Comparison of ENCODE assay signal across 17 mouse cellular contexts in genomic region chr3:36797025-36797424, GRCm38 (mm10).
DNase-seq lines count a peak whose midpoint lies in the region; ATAC-seq and TF ChIP-seq lines count a peak whose summit lies in the region.
"Had no signal": no experiment of that assay in that cellular context is flagged by ENCODE, and none has a peak within 500 bp of the region (broad histone marks: within the 10 kb centered on the region; RNA-seq: fewer than 3 reads in every experiment).

No protein-coding gene starts in this region.

- no peaks in the 10 kb centered on the region for H3K27me3 ChIP-seq in lung, postnatal 0 days (replicated peaks; ENCODE audit: insufficient read depth, low read length)
- H3K27me3 ChIP-seq: heart, embryonic 15.5 days had no signal

- peak; percentile 37; the same call in 1 of the 2 replicates for ATAC-seq in lung, postnatal 0 days
- ATAC-seq in activated CD4-positive, CD25-positive, alpha-beta regulatory T cell, adult 4 months, result no peak
- no peak for ATAC-seq in erythroblast, adult 5-6 weeks (replicated peaks; ENCODE audit: low FRiP score, poor library complexity, severe bottlenecking)
- ATAC-seq: forebrain, postnatal 0 days had no signal

- H3K27ac ChIP-seq in lung, postnatal 0 days (ENCODE audit: low read length), result no peak overlapping the region
- H3K27ac ChIP-seq: heart, embryonic 15.5 days; left cerebral cortex, adult 2 months; midbrain, embryonic 10.5 days had no signal

- no peak for TF ChIP-seq CTCF in lung, postnatal 0 days (IDR thresholded peaks at IDR 0.05)

- H3K4me1 ChIP-seq in lung, postnatal 0 days (ENCODE audit: insufficient read depth, low read depth, low read length), result no peaks in the 10 kb centered on the region; the same call in 1 of the 2 replicates
- H3K4me1 ChIP-seq: heart, embryonic 15.5 days; midbrain, embryonic 10.5 days had no signal

- H3K9me3 ChIP-seq in lung, postnatal 0 days (ENCODE audit: low read length), result no peaks in the 10 kb centered on the region
- H3K9me3 ChIP-seq: heart, embryonic 15.5 days; midbrain, embryonic 10.5 days had no signal

- no peak overlapping the region for H3K4me3 ChIP-seq in lung, postnatal 0 days (ENCODE audit: low read depth, low read length)
- H3K4me3 ChIP-seq: heart, embryonic 15.5 days; left cerebral cortex, adult 2 months; midbrain, embryonic 10.5 days had no signal

- DNase-seq in embryo, embryonic 10 days (ENCODE audit: low spot score), result peak; percentile 25
- no peak for DNase-seq in embryo, embryonic 11 days
- no peak for DNase-seq in lung, postnatal 0 days (ENCODE audit: low spot score)
- DNase-seq in lung, adult 18-20 months, result no peak
- DNase-seq in kidney, adult 9 months, result peak; percentile 25
- DNase-seq in left cerebral cortex, adult 8-10 months (ENCODE audit: low spot score in 2 of 2), result no peak
- DNase-seq: B cell, adult 2 months; cerebellum, postnatal 25 days; forebrain, postnatal 0 days; lung, adult 2 months; right cerebral cortex, adult 18-20 months; thymus, postnatal 4 days had no signal

- no peak for TF ChIP-seq EP300 in lung, postnatal 0 days (IDR thresholded peaks at IDR 0.05)

- 21% methylated on average over 4 of the region's 4 CpGs for WGBS in lung, postnatal 0 days

- no peaks in the 10 kb centered on the region for H3K36me3 ChIP-seq in lung, postnatal 0 days (ENCODE audit: insufficient read depth, low read length)
- H3K36me3 ChIP-seq: heart, embryonic 15.5 days; midbrain, embryonic 10.5 days had no signal

- H3K4me2 ChIP-seq in lung, postnatal 0 days (replicated peaks; ENCODE audit: low read depth, low read length), result no peak overlapping the region
- H3K4me2 ChIP-seq: heart, embryonic 15.5 days had no signal

- no peak overlapping the region for H3K9ac ChIP-seq in lung, postnatal 0 days (replicated peaks; ENCODE audit: low read depth)
- H3K9ac ChIP-seq: forebrain, postnatal 0 days; heart, embryonic 15.5 days had no signal

Comparison
In these comparisons a context has a peak if more than half of its experiments do, and no peak if none do; other contexts are left out.
1. DNase-seq: peak in embryo, embryonic 10 days (single experiment) and kidney, adult 9 months (single experiment); none in embryo, embryonic 11 days (single experiment), lung, postnatal 0 days (single experiment), lung, adult 18-20 months (0 of 2) and left cerebral cortex, adult 8-10 months (0 of 2).